Comparison of ENCODE assay signal across 7 mouse cellular contexts in genomic region chr5:147748081-147748581, GRCm38 (mm10). TPM values are rescaled to one million over a fixed set of nuclear protein-coding genes. Genes with fewer than 3 reads are reported as not detected.
A peak's percentile ranks its signal among the peaks of the same experiment; 100 is the strongest.
DNase-seq lines count a peak whose midpoint lies in the region; ATAC-seq lines count a peak whose summit lies in the region.

No protein-coding gene starts in this region.

- 0 out of 2 replicates have a peak overlapping the region, but pooled peaks have one; percentile 8 for H3K9ac ChIP-seq in forebrain, embryonic 15.5 days (replicated peaks)

- peak overlapping the region; percentile 7; the same call in 1 of the 2 replicates for H3K4me3 ChIP-seq in forebrain, embryonic 15.5 days

- no peaks in the 10 kb centered on the region for H3K9me3 ChIP-seq in forebrain, embryonic 15.5 days

- H3K27ac ChIP-seq in forebrain, embryonic 15.5 days (replicated peaks) = no peak overlapping the region

- peaks cover 17% of the 10 kb centered on the region for H3K4me1 ChIP-seq in forebrain, embryonic 15.5 days

- H3K4me2 ChIP-seq in forebrain, embryonic 15.5 days (replicated peaks) = peak overlapping the region; percentile 33

- WGBS in forebrain, embryonic 15.5 days = 2% methylated on average over 15 of the region's 15 CpGs

- ATAC-seq in forebrain, embryonic 15.5 days (replicated peaks) = no peak

- no peaks in the 10 kb centered on the region for H3K36me3 ChIP-seq in forebrain, embryonic 15.5 days

- peak; percentile 84 for DNase-seq in Muller cell, postnatal 12 days (ENCODE audit: inconsistent ontology term)
- peak; percentile 84 for DNase-seq in adrenal gland, postnatal 14 days
- DNase-seq in heart, postnatal 4 days = peak; percentile 75
- peak; percentile 67 for DNase-seq in layer of hippocampus, adult 9-11 months
- DNase-seq in lung, postnatal 4 days = peak; percentile 56 to 62
- DNase-seq in urinary bladder, postnatal 14 days (ENCODE audit: low spot score) = peak; percentile 67

- peaks cover 31% of the 10 kb centered on the region for H3K27me3 ChIP-seq in forebrain, embryonic 15.5 days

RNA-seq across cellular contexts. Expression of gene Flt1, which starts 22.3 kb away (rescaled TPM):
- total RNA-seq in adrenal gland, postnatal 14 days (2021) = 56.2 and 60.0 TPM in 2 replicates
- polyA plus RNA-seq in forebrain, embryonic 15.5 days (2015; fragmentation: Nextera tagmentation; extraction: Ambion mirVana) = 10.7 and 11.5 TPM in 2 replicates
- total RNA-seq in heart, postnatal 4 days (2021) = 10 to 100 TPM; 44.1 to 45.8 TPM
